Mouse (Mus musculus): Measurements from ENCODE around the gene Nfil3.

- TF ChIP-seq CTCF (conservative IDR thresholded peaks at IDR 0.05; ENCODE audit: insufficient read depth, insufficient read length, low read depth, low read length): no peak
- no peak for TF ChIP-seq POLR2A (IDR thresholded peaks at IDR 0.05; ENCODE audit: low read depth, low read length)
Observed at GRCm38 (mm10) chr13:52942876-52943388, 37.9 kb downstream of the Nfil3 start.

Measured in kidney, adult 2 months (tissue).